Mouse (Mus musculus): ENCODE data around the gene Kcnj1. TPM values are rescaled to one million over a fixed set of nuclear protein-coding genes. Genes with fewer than 3 reads are reported as not detected.
A peak's percentile ranks its signal among the peaks of the same experiment; 100 is the strongest.

Gene Kcnj1
- polyA plus RNA-seq (2015; fragmentation: Nextera tagmentation; extraction: Ambion mirVana): not detected in 2 replicates

GRCm38 (mm10) chr9:32372202-32372601 lies at the start of gene Kcnj1:
Gene Kcnj1, plus strand, starts transcription at chr9:32372493.
- H3K9ac ChIP-seq: no peak within 1 kb of the TSS
- no peaks in the 10 kb centered on the region for H3K9me3 ChIP-seq (replicated peaks)
- 69% methylated on average over 6 of the region's 6 CpGs for WGBS (ENCODE audit: insufficient replicate concordance)
- H3K4me3 ChIP-seq (replicated peaks): no peak within 1 kb of the TSS
- no peak within 1 kb of the TSS for H3K27ac ChIP-seq
- H3K4me1 ChIP-seq (replicated peaks): no peaks in the 10 kb centered on the region; the same call in 1 of the 2 replicates
- no peak for DNase-seq
- H3K36me3 ChIP-seq: no peaks in the 10 kb centered on the region
- no peak for ATAC-seq (ENCODE audit: low read depth)
- H3K27me3 ChIP-seq: peaks cover 3% of the 10 kb centered on the region; the same call in 1 of the 2 replicates
- H3K4me2 ChIP-seq: no peak within 1 kb of the TSS

GRCm38 (mm10) chr9:32323610-32324009 lies 48.7 kb upstream of the Kcnj1 start:
- H3K27ac ChIP-seq: no peak overlapping the region
- no peak overlapping the region for H3K9ac ChIP-seq
- WGBS (ENCODE audit: insufficient replicate concordance): 58% methylated on average over 7 of the region's 7 CpGs

GRCm38 (mm10) chr9:32328777-32329176 lies 43.5 kb upstream of the Kcnj1 start:
- no peaks in the 10 kb centered on the region for H3K9me3 ChIP-seq (replicated peaks)
- H3K36me3 ChIP-seq: no peaks in the 10 kb centered on the region
- ATAC-seq (ENCODE audit: low read depth) (peak; percentile 69), DNase-seq (no peak)
- no peak overlapping the region for H3K27ac ChIP-seq
- WGBS (ENCODE audit: insufficient replicate concordance): 25% methylated on average over 4 of the region's 4 CpGs
- no peak overlapping the region for H3K9ac ChIP-seq
- H3K4me1 ChIP-seq (replicated peaks): peaks cover 16% of the 10 kb centered on the region
- H3K4me2 ChIP-seq: no peak overlapping the region
- H3K4me3 ChIP-seq (replicated peaks): no peak overlapping the region
- H3K27me3 ChIP-seq: no peaks in the 10 kb centered on the region

More at GRCm38 (mm10) chr9:32323610-32324009, 48.7 kb upstream of the Kcnj1 start:
- Histone ChIP-seq H3K4me2 (no peak overlapping the region), H3K36me3 (no peaks in the 10 kb centered on the region), H3K27me3 (no peaks in the 10 kb centered on the region), H3K4me3 (replicated peaks) (no peak overlapping the region), H3K9me3 (replicated peaks) (no peaks in the 10 kb centered on the region), H3K4me1 (replicated peaks) (peaks cover 6% of the 10 kb centered on the region)
- no peak for DNase-seq
- ATAC-seq (ENCODE audit: low read depth): no peak

DNA sequence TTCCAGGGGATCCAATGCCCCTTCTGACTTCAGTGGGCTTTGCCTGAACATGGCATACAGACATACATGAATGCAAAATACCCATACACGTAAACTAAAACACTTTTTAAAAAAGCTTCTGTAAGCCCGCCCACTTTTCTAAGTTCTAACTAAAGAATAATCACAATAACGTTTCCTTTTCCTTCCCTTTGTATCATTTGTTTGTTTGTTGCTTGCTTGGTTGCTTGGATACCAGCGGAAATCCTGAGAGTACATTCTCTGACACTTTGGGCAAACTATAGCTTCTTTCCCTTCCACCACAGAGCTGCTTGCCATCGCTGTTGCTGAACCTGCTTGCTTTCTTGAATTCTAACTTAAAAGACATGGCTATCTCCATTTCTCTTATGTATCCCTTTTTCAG lies 41.1 kb upstream of the Kcnj1 start:
- Histone ChIP-seq H3K27me3 (no peaks in the 10 kb centered on the region), H3K4me2 (no peak overlapping the region), H3K36me3 (no peaks in the 10 kb centered on the region), H3K9me3 (replicated peaks) (no peaks in the 10 kb centered on the region), H3K9ac (no peak overlapping the region), H3K4me3 (replicated peaks) (no peak overlapping the region), H3K4me1 (replicated peaks) (peaks cover 29% of the 10 kb centered on the region), H3K27ac (no peak overlapping the region)
- DNase-seq (no peak), ATAC-seq (ENCODE audit: low read depth) (no peak)
- 59% methylated on average over 5 of the region's 5 CpGs for WGBS (ENCODE audit: insufficient replicate concordance)

- Histone ChIP-seq H3K27me3 (no peaks in the 10 kb centered on the region), H3K36me3 (no peaks in the 10 kb centered on the region), H3K27ac (no peak overlapping the region), H3K9ac (no peak overlapping the region), H3K4me2 (no peak overlapping the region), H3K4me3 (replicated peaks) (no peak overlapping the region), H3K4me1 (replicated peaks) (peaks cover 24% of the 10 kb centered on the region), H3K9me3 (replicated peaks) (no peaks in the 10 kb centered on the region)
- ATAC-seq (ENCODE audit: low read depth) (peak; percentile 76), DNase-seq (peak; percentile 9)
- WGBS (ENCODE audit: insufficient replicate concordance): 61% methylated on average over 13 of the region's 13 CpGs
Observed at GRCm38 (mm10) chr9:32335389-32336150, 36.7 kb upstream of the Kcnj1 start.

GRCm38 (mm10) chr9:32340831-32341230 lies 31.5 kb upstream of the Kcnj1 start:
- Histone ChIP-seq H3K4me3 (replicated peaks) (no peak overlapping the region), H3K9ac (no peak overlapping the region), H3K27me3 (peaks cover 43% of the 10 kb centered on the region), H3K4me1 (replicated peaks) (peaks cover 46% of the 10 kb centered on the region), H3K4me2 (peak overlapping the region; percentile 11), H3K36me3 (no peaks in the 10 kb centered on the region), H3K9me3 (replicated peaks) (no peaks in the 10 kb centered on the region), H3K27ac (no peak overlapping the region; the same call in 1 of the 2 replicates)
- DNase-seq (peak; percentile 4), ATAC-seq (ENCODE audit: low read depth) (peak; percentile 66)
- 9% methylated on average over 5 of the region's 5 CpGs for WGBS (ENCODE audit: insufficient replicate concordance)

DNA sequence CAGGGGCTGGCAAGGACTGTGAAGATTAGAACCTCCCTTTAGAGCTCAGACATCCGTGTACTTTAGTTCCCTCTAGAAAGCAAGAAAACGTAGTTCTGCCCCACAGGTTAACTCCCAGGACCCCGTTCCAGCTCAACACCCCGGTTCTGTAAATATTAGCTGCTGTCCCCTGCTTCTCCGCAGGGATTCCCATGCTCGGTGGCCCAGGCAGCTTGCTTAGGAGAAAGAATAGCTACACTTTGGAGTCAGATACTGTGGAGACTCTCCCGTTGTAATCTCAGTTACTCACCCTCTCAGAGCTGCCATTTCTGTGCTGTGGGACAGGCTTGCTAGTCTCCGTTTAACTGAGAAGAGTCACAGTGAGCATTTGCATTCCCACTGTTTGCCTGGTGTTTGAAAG lies 29.4 kb upstream of the Kcnj1 start:
- Histone ChIP-seq H3K4me1 (replicated peaks) (peaks cover 38% of the 10 kb centered on the region), H3K36me3 (no peaks in the 10 kb centered on the region), H3K27me3 (peaks cover 50% of the 10 kb centered on the region), H3K4me2 (peak overlapping the region; percentile 66; the same call in 1 of the 2 replicates), H3K9ac (no peak overlapping the region), H3K27ac (no peak overlapping the region), H3K4me3 (replicated peaks) (peak overlapping the region; percentile 46; the same call in 1 of the 2 replicates), H3K9me3 (replicated peaks) (no peaks in the 10 kb centered on the region)
- DNase-seq (no peak), ATAC-seq (ENCODE audit: low read depth) (no peak)
- WGBS (ENCODE audit: insufficient replicate concordance): 23% methylated on average over 8 of the region's 8 CpGs

- DNase-seq: no peak
Observed at GRCm38 (mm10) chr9:32344051-32344450, 28.2 kb upstream of the Kcnj1 start, which contains the start of gene Kcnj5. Gene Kcnj5, minus strand, starts transcription at chr9:32344350.

GRCm38 (mm10) chr9:32344489-32344888 lies 27.8 kb upstream of the Kcnj1 start:
- Histone ChIP-seq H3K27ac (no peak overlapping the region), H3K4me1 (replicated peaks) (peaks cover 38% of the 10 kb centered on the region), H3K4me3 (replicated peaks) (peak overlapping the region; percentile 46), H3K4me2 (peak overlapping the region; percentile 66), H3K9ac (no peak overlapping the region), H3K36me3 (no peaks in the 10 kb centered on the region), H3K27me3 (peaks cover 50% of the 10 kb centered on the region), H3K9me3 (replicated peaks) (no peaks in the 10 kb centered on the region)
- ATAC-seq (ENCODE audit: low read depth) (0 out of 2 replicates have a peak, but pooled peaks have one; percentile 21), DNase-seq (no peak)
- 8% methylated on average over 21 of the region's 21 CpGs for WGBS (ENCODE audit: insufficient replicate concordance)

More at GRCm38 (mm10) chr9:32344051-32344450, 28.2 kb upstream of the Kcnj1 start, which contains the start of gene Kcnj5:
- ATAC-seq (ENCODE audit: low read depth): peak; percentile 70
- Histone ChIP-seq H3K36me3 (no peaks in the 10 kb centered on the region), H3K27ac (no peak within 1 kb of the TSS), H3K27me3 (peaks cover 50% of the 10 kb centered on the region), H3K4me2 (peak within 1 kb of the TSS; percentile 66), H3K9me3 (replicated peaks) (no peaks in the 10 kb centered on the region), H3K9ac (peak within 1 kb of the TSS; percentile 53), H3K4me3 (replicated peaks) (peak within 1 kb of the TSS; percentile 46), H3K4me1 (replicated peaks) (peaks cover 38% of the 10 kb centered on the region)
- under 1% methylated on average over 18 of the region's 20 CpGs for WGBS (ENCODE audit: insufficient replicate concordance)

- ATAC-seq (ENCODE audit: low read depth): no peak
- Histone ChIP-seq H3K27me3 (peaks cover 35% of the 10 kb centered on the region), H3K9me3 (replicated peaks) (no peaks in the 10 kb centered on the region), H3K36me3 (no peaks in the 10 kb centered on the region), H3K9ac (no peak overlapping the region), H3K4me2 (no peak overlapping the region), H3K27ac (no peak overlapping the region), H3K4me3 (replicated peaks) (no peak overlapping the region), H3K4me1 (replicated peaks) (peaks cover 17% of the 10 kb centered on the region)
- WGBS (ENCODE audit: insufficient replicate concordance): 68% methylated on average over 8 of the region's 8 CpGs
- DNase-seq: no peak
Observed at GRCm38 (mm10) chr9:32348096-32348495, 24.2 kb upstream of the Kcnj1 start.

DNA sequence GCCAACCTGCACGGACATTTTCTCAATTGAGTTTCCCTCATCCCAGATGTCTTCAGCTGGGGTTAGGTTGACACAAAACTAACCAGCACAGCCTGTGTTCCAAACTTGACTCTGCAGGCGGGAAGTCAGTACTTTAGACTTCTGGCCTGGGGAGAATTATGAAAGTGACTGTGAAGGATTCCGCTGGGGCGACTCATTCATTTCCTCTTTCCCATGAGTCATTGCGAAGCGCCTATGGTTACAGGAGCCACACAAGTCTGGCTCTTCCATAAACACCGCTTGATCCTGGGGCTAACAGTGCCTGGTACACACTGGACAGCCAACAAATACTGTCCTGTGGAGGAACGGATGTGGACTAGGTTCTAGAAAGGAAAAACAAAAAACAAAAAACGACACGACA lies 22.9 kb upstream of the Kcnj1 start:
- Histone ChIP-seq H3K4me3 (replicated peaks) (no peak overlapping the region), H3K9me3 (replicated peaks) (no peaks in the 10 kb centered on the region), H3K4me1 (replicated peaks) (peaks cover 6% of the 10 kb centered on the region), H3K9ac (no peak overlapping the region), H3K27ac (no peak overlapping the region), H3K27me3 (peaks cover 22% of the 10 kb centered on the region), H3K4me2 (no peak overlapping the region), H3K36me3 (no peaks in the 10 kb centered on the region)
- ATAC-seq (ENCODE audit: low read depth) (no peak), DNase-seq (no peak)
- 61% methylated on average over 10 of the region's 10 CpGs for WGBS (ENCODE audit: insufficient replicate concordance)
